Mouse (Mus musculus): ENCODE results near the gene Gm11992. TPM values are rescaled to one million over a fixed set of nuclear protein-coding genes. Genes with fewer than 3 reads are reported as not detected.

The Gm11992 gene
- polyA plus RNA-seq, 1 experiment from 2014 or later = 3.5 TPM

DNA sequence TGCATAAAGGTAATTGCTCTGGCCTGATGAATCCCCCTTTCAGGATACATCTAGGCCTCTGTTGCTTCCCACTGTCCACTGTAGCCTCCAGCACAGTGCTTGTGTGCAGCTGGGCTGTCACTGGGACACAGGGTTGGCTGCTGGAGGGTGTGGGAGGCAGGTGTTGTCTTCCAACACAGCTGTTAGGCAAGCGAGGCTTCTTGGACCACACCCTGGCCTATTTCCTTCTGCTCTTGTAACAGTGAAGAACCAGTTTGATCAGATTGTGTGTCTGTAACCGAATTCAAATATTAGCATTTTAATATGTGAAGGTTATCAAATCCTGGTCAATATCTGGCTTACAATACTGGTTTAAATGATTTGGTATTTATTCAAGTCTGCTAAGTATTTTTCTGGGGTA, 3.5 kb downstream of the Gm11992 start:
- Histone ChIP-seq H3K4me2 (ENCODE audit: low read length) (no peak overlapping the region), H3K36me3 (ENCODE audit: control insufficient read depth, insufficient read depth, low read length) (no peaks in the 10 kb centered on the region), H3K4me1 (ENCODE audit: control insufficient read depth in 2 of 2, insufficient read depth in 2 of 2, low read length in 2 of 2) (peaks cover 10 to 25% of the 10 kb centered on the region in 2 experiments), H3K27me3 (ENCODE audit: control insufficient read depth, insufficient read depth, low read length) (no peaks in the 10 kb centered on the region), H3K4me3 (ENCODE audit: control insufficient read depth in 1 of 2, insufficient read depth in 1 of 2, low read depth in 1 of 2, low read length in 2 of 2) (no peak overlapping the region), H3K9me3 (ENCODE audit: control insufficient read depth, low read length) (no peaks in the 10 kb centered on the region), H3K27ac (replicated peaks in 1 of 2; ENCODE audit: control insufficient read depth in 1 of 2, insufficient read depth in 1 of 2, low read depth in 2 of 2, low read length in 2 of 2) (no peak overlapping the region), H3K9ac (ENCODE audit: low read length) (no peak overlapping the region)
- no peak for ATAC-seq (ENCODE audit: insufficient number of reproducible peaks, insufficient read depth, low FRiP score, low read depth)
- WGBS = 75% methylated on average over 2 of the region's 2 CpGs

DNA sequence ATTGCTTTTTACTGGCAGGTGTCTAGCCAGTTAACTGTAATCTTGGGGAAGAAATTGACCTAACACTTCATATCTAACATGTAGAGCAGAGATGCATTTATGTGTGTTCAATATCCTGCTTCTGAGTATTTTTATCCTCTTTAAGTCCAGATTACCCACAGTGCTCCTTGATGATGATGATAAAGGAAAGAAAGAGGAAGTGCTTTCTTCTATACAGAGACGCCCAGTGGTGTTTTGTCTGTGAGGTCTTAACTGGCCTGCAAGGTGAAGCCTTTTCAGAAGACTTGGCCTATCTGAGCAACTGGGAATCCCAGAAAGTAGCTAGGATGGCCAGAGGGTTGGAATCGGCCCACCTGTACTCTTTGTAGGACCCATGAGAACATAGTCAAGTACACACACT, 8.5 kb downstream of the Gm11992 start:
- Histone ChIP-seq H3K27ac (replicated peaks in 1 of 2; ENCODE audit: control insufficient read depth in 1 of 2, insufficient read depth in 1 of 2, low read depth in 2 of 2, low read length in 2 of 2) (no peak overlapping the region), H3K9me3 (ENCODE audit: control insufficient read depth, low read length) (no peaks in the 10 kb centered on the region), H3K4me3 (ENCODE audit: control insufficient read depth in 1 of 2, insufficient read depth in 1 of 2, low read depth in 1 of 2, low read length in 2 of 2) (no peak overlapping the region), H3K4me1 (ENCODE audit: control insufficient read depth in 2 of 2, insufficient read depth in 2 of 2, low read length in 2 of 2) (peaks cover 3 to 4% of the 10 kb centered on the region in 2 experiments; a peak in 1 of 4 replicates), H3K9ac (ENCODE audit: low read length) (no peak overlapping the region), H3K27me3 (ENCODE audit: control insufficient read depth, insufficient read depth, low read length) (no peaks in the 10 kb centered on the region), H3K4me2 (ENCODE audit: low read length) (no peak overlapping the region), H3K36me3 (ENCODE audit: control insufficient read depth, insufficient read depth, low read length) (no peaks in the 10 kb centered on the region)
- WGBS = 89% methylated on average over 2 of the region's 2 CpGs
- ATAC-seq (ENCODE audit: insufficient number of reproducible peaks, insufficient read depth, low FRiP score, low read depth) = no peak

DNA sequence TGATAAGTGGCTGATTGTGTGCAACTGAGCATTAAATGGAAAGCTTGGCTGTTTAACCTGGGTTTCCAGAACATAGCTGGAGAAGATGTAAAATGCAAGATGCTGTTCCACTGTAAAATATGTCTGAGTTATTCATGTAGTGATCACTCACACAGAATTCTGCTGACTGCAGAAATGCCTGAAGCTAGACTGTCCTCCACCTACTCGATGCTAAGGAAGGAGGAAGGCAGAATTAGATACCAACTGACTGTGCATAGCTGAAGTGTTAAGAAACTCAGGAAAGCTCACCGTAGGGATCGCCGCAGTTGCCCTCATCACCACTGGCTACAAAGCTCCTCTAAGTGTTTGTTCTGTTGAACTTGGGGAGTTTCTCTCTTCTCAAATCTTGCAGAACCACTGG, 9.3 kb downstream of the Gm11992 start:
- WGBS = 82% methylated on average over 4 of the region's 4 CpGs
- H3K27ac ChIP-seq (replicated peaks in 1 of 2; ENCODE audit: control insufficient read depth in 1 of 2, insufficient read depth in 1 of 2, low read depth in 2 of 2, low read length in 2 of 2) = no peak overlapping the region

DNA sequence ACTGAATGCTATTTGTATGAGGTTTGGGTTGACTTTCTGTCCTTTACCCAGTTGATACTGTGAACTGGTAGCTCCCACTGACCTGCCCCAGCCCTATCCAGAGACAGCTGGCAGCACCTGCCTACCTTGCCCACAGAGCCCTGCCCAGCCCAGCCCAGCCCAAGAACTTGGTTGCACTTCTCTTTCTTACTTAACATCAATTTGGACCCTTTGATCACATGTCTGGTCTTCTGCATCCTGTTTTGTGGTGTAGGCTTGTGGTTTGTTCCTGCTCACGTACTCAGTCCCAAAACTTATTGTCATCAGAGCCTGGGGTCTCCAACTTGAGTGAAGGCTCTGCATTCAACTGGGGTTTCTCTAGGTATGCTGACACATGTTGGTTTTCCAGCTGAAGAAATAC, 11.6 kb downstream of the Gm11992 start:
- H3K9ac ChIP-seq (ENCODE audit: low read length) = no peak overlapping the region
- H3K4me3 ChIP-seq (ENCODE audit: control insufficient read depth in 1 of 2, insufficient read depth in 1 of 2, low read depth in 1 of 2, low read length in 2 of 2) = no peak overlapping the region
- WGBS = 90% methylated on average over 1 of the region's 1 CpGs
- no peak overlapping the region for H3K4me2 ChIP-seq (ENCODE audit: low read length)
- no peaks in the 10 kb centered on the region for H3K36me3 ChIP-seq (ENCODE audit: control insufficient read depth, insufficient read depth, low read length)
- no peaks in the 10 kb centered on the region for H3K27me3 ChIP-seq (ENCODE audit: control insufficient read depth, insufficient read depth, low read length)
- no peak for ATAC-seq (ENCODE audit: insufficient number of reproducible peaks, insufficient read depth, low FRiP score, low read depth)
- H3K27ac ChIP-seq (replicated peaks in 1 of 2; ENCODE audit: control insufficient read depth in 1 of 2, insufficient read depth in 1 of 2, low read depth in 2 of 2, low read length in 2 of 2) = no peak overlapping the region
- H3K4me1 ChIP-seq (ENCODE audit: control insufficient read depth in 2 of 2, insufficient read depth in 2 of 2, low read length in 2 of 2) = peaks cover 2 to 3% of the 10 kb centered on the region in 2 experiments; a peak in 1 of 4 replicates
- H3K9me3 ChIP-seq (ENCODE audit: control insufficient read depth, low read length) = no peaks in the 10 kb centered on the region

More for the DNA sequence above, 9.3 kb downstream of the Gm11992 start:
- Histone ChIP-seq H3K9me3 (ENCODE audit: control insufficient read depth, low read length) (no peaks in the 10 kb centered on the region), H3K4me1 (ENCODE audit: control insufficient read depth in 2 of 2, insufficient read depth in 2 of 2, low read length in 2 of 2) (peaks cover 2 to 3% of the 10 kb centered on the region in 2 experiments; a peak in 1 of 4 replicates), H3K4me2 (ENCODE audit: low read length) (no peak overlapping the region), H3K9ac (ENCODE audit: low read length) (no peak overlapping the region), H3K27me3 (ENCODE audit: control insufficient read depth, insufficient read depth, low read length) (no peaks in the 10 kb centered on the region), H3K4me3 (ENCODE audit: control insufficient read depth in 1 of 2, insufficient read depth in 1 of 2, low read depth in 1 of 2, low read length in 2 of 2) (no peak overlapping the region), H3K36me3 (ENCODE audit: control insufficient read depth, insufficient read depth, low read length) (no peaks in the 10 kb centered on the region)
- no peak for ATAC-seq (ENCODE audit: insufficient number of reproducible peaks, insufficient read depth, low FRiP score, low read depth)

DNA sequence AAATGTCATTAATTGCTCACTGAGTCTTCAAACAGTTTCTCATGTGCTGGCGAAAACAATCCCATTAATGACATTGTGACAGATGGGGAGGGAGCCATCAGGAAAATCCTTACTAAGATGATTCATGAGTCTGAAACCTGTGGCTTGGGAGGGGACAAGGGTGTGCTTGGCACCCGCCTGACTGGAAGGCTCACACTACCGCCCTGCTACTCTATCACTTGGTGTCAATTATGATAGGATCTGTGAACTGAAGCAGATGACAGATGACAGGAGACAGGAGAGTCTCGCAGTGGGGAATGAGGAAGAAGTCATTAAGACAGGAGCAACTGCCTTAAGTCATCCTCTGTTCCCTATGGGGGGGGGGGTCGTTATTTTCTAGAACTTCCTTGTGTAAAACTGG, 12.1 kb downstream of the Gm11992 start:
- Histone ChIP-seq H3K4me1 (ENCODE audit: control insufficient read depth in 2 of 2, insufficient read depth in 2 of 2, low read length in 2 of 2) (peaks cover 2 to 3% of the 10 kb centered on the region in 2 experiments; a peak in 1 of 4 replicates), H3K9ac (ENCODE audit: low read length) (no peak overlapping the region), H3K4me2 (ENCODE audit: low read length) (no peak overlapping the region), H3K9me3 (ENCODE audit: control insufficient read depth, low read length) (no peaks in the 10 kb centered on the region), H3K4me3 (ENCODE audit: control insufficient read depth in 1 of 2, insufficient read depth in 1 of 2, low read depth in 1 of 2, low read length in 2 of 2) (no peak overlapping the region), H3K27me3 (ENCODE audit: control insufficient read depth, insufficient read depth, low read length) (no peaks in the 10 kb centered on the region), H3K27ac (replicated peaks in 1 of 2; ENCODE audit: control insufficient read depth in 1 of 2, insufficient read depth in 1 of 2, low read depth in 2 of 2, low read length in 2 of 2) (no peak overlapping the region), H3K36me3 (ENCODE audit: control insufficient read depth, insufficient read depth, low read length) (no peaks in the 10 kb centered on the region)
- no peak for ATAC-seq (ENCODE audit: insufficient number of reproducible peaks, insufficient read depth, low FRiP score, low read depth)
- 33% methylated on average over 5 of the region's 5 CpGs for WGBS

DNA sequence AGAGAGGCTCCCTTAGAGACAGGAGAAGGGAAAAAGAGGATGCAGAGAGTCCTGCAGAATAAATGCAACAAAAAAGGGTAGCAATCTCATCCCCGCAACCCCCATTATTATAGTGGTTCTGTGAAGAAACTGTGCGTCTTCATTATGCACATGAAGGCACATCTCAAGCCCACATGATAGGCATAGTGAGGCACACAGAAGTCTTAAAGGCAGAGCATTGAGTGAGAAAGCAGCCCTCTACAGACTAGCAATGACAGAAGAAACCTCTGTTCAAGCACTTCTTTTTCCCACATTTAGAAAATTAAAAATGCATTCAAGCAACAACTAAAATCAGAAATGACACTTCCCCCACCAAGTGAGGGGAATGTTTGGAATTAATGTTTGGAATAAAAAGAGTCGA, 28.1 kb downstream of the Gm11992 start:
- Histone ChIP-seq H3K4me3 (ENCODE audit: control insufficient read depth in 1 of 2, insufficient read depth in 1 of 2, low read depth in 1 of 2, low read length in 2 of 2) (no peak overlapping the region), H3K9me3 (ENCODE audit: control insufficient read depth, low read length) (no peaks in the 10 kb centered on the region), H3K27ac (replicated peaks in 1 of 2; ENCODE audit: control insufficient read depth in 1 of 2, insufficient read depth in 1 of 2, low read depth in 2 of 2, low read length in 2 of 2) (no peak overlapping the region), H3K36me3 (ENCODE audit: control insufficient read depth, insufficient read depth, low read length) (no peaks in the 10 kb centered on the region), H3K4me1 (ENCODE audit: control insufficient read depth in 2 of 2, insufficient read depth in 2 of 2, low read length in 2 of 2) (no peaks in the 10 kb centered on the region), H3K27me3 (ENCODE audit: control insufficient read depth, insufficient read depth, low read length) (no peaks in the 10 kb centered on the region), H3K4me2 (ENCODE audit: low read length) (no peak overlapping the region), H3K9ac (ENCODE audit: low read length) (no peak overlapping the region)
- ATAC-seq (ENCODE audit: insufficient number of reproducible peaks, insufficient read depth, low FRiP score, low read depth) = no peak
- 90% methylated on average over 3 of the region's 3 CpGs for whole genome bisulfite sequencing

DNA sequence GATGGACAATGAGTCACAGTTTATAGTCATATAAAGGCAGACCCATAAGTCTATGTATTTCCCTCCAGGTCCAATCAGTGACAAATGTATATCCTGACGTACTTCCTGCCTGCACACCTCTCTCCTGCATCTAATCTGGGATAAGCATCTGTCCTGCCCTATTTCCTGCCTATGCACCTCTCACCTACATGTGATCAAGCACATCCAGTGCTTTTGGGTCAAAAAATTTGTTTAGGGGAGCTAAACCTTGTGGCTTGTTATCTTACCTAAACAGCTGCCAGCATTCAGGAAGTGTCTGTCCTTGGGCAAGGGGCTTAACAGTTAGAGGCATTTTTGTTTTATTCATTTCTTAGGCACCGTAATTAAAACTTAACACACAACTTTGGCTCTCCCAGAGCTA, 64.8 kb downstream of the Gm11992 start:
- Histone ChIP-seq H3K27ac (replicated peaks in 1 of 2; ENCODE audit: control insufficient read depth in 1 of 2, insufficient read depth in 1 of 2, low read depth in 2 of 2, low read length in 2 of 2) (no peak overlapping the region), H3K4me1 (ENCODE audit: control insufficient read depth in 2 of 2, insufficient read depth in 2 of 2, low read length in 2 of 2) (peaks cover 10 to 19% of the 10 kb centered on the region in 2 experiments), H3K4me2 (ENCODE audit: low read length) (no peak overlapping the region), H3K9ac (ENCODE audit: low read length) (no peak overlapping the region), H3K4me3 (ENCODE audit: control insufficient read depth in 1 of 2, insufficient read depth in 1 of 2, low read depth in 1 of 2, low read length in 2 of 2) (no peak overlapping the region), H3K9me3 (ENCODE audit: control insufficient read depth, low read length) (no peaks in the 10 kb centered on the region), H3K27me3 (ENCODE audit: control insufficient read depth, insufficient read depth, low read length) (peaks cover 2% of the 10 kb centered on the region; the same call in 1 of the 2 replicates), H3K36me3 (ENCODE audit: control insufficient read depth, insufficient read depth, low read length) (no peaks in the 10 kb centered on the region)
- no peak for ATAC-seq (ENCODE audit: insufficient number of reproducible peaks, insufficient read depth, low FRiP score, low read depth)
- WGBS = 64% methylated on average over 2 of the region's 2 CpGs

Measured in heart, embryonic 14.5 days (tissue).